Mouse (Mus musculus): ENCODE results near the gene Slc8b1. TPM values are rescaled to one million over a fixed set of nuclear protein-coding genes. Genes with fewer than 3 reads are reported as not detected.

Gene Slc8b1
- total RNA-seq, 1 experiment, result 20.5 TPM

DNA sequence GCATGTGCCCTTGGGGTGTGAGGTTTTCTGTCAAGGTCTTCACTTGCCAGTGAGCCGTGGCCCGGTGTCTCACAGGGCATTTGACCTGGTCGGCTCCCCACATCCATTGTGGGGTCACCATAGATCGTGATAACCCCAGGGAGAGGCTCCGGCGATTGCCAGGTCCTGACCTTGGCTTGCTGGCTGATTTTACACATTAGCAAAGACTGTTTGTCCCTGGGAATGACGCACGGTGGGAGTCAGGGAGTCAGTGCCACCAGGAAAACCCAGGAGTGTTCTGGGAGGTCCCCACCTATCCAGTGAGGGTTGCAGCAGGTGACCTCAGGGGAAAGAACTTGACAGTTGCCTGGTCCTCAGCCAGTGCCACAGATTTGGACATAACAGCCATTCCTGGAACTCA, 38.2 kb upstream of the Slc8b1 start, which contains the start of gene Sdsl:
TSS of gene Sdsl (minus strand) at position 41 of the 400 bp plus-strand sequence.
- H3K27ac ChIP-seq (ENCODE audit: insufficient read depth, low read depth, low read length, poor library complexity, severe bottlenecking), result no peak within 1 kb of the TSS
- H3K9me3 ChIP-seq (ENCODE audit: control insufficient read depth, insufficient read depth, low read depth, low read length), result no peaks in the 10 kb centered on the region
- TF ChIP-seq ZC3H11A (IDR thresholded peaks at IDR 0.05; ENCODE audit: borderline replicate concordance, low read depth, low read length) (no peak), ZNF384 (IDR thresholded peaks at IDR 0.05; ENCODE audit: low read depth, low read length) (no peak), HCFC1 (IDR thresholded peaks at IDR 0.05; ENCODE audit: borderline replicate concordance, insufficient read depth, low read length) (no peak), MAFK (IDR thresholded peaks at IDR 0.05; ENCODE audit: insufficient read depth, low read depth, low read length) (no peak), CHD2 (IDR thresholded peaks at IDR 0.05; ENCODE audit: low read depth, low read length) (no peak)

DNA sequence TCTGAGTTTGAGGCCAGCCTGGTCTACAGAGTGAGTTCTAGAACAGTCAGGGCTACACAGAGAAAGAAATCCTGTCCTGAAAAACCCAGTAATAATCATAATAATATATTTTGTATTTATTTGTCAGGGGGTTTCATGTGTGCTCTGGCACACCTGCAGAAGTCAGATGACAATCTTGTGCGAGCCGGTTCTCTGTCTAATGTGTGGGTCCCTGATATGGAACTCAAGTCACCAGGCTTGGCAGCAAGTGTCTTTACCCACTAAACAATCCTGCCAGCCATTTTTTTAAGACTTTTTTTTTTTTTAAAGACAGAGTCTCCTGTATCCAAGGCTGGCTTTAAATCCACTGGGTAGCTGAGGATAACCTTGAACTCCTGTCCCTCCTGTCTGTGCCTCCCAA, 37.6 kb upstream of the Slc8b1 start:
- H3K27ac ChIP-seq (ENCODE audit: insufficient read depth, low read depth, low read length, poor library complexity, severe bottlenecking), result no peak overlapping the region
- H3K36me3 ChIP-seq (ENCODE audit: control insufficient read depth, insufficient read depth, low read length, poor library complexity, severe bottlenecking), result no peaks in the 10 kb centered on the region
- H3K4me1 ChIP-seq (ENCODE audit: control insufficient read depth in 2 of 2, insufficient read depth in 2 of 2, low read length in 2 of 2, poor library complexity in 1 of 2), result peaks cover 0 to 2% of the 10 kb centered on the region in 2 experiments; a peak in 1 of 4 replicates
- H3K9me3 ChIP-seq (ENCODE audit: control insufficient read depth, insufficient read depth, low read depth, low read length), result no peaks in the 10 kb centered on the region
- no peak for TF ChIP-seq ZC3H11A (IDR thresholded peaks at IDR 0.05; ENCODE audit: borderline replicate concordance, low read depth, low read length)
- TF ChIP-seq CHD2 (IDR thresholded peaks at IDR 0.05; ENCODE audit: low read depth, low read length), result no peak
- TF ChIP-seq HCFC1 (IDR thresholded peaks at IDR 0.05; ENCODE audit: borderline replicate concordance, insufficient read depth, low read length), result no peak
- TF ChIP-seq ZNF384 (IDR thresholded peaks at IDR 0.05; ENCODE audit: low read depth, low read length), result no peak
- no peak for TF ChIP-seq MAFK (IDR thresholded peaks at IDR 0.05; ENCODE audit: insufficient read depth, low read depth, low read length)
- DNase-seq (ENCODE audit: low read depth, low spot score), result no peak
- in situ Hi-C loops (cut with MboI; ENCODE audit: low sequenced_read_pairs in 2 of 2, unreplicated experiment in 2 of 2), result no loop called here
- H3K4me3 ChIP-seq (ENCODE audit: insufficient read depth in 1 of 2, low read depth in 1 of 2, low read length in 2 of 2, poor library complexity in 1 of 2, severe bottlenecking in 1 of 2), result no peak overlapping the region
- no peak overlapping the region for H3K9ac ChIP-seq (ENCODE audit: insufficient read depth, low read depth, low read length, poor library complexity, severe bottlenecking)

More for the DNA sequence above, 38.2 kb upstream of the Slc8b1 start, which contains the start of gene Sdsl:
- H3K36me3 ChIP-seq (ENCODE audit: control insufficient read depth, insufficient read depth, low read length, poor library complexity, severe bottlenecking), result no peaks in the 10 kb centered on the region
- in situ Hi-C loops (cut with MboI; ENCODE audit: low sequenced_read_pairs in 2 of 2, unreplicated experiment in 2 of 2), result no loop called here
- no peak within 1 kb of the TSS for H3K4me3 ChIP-seq (ENCODE audit: insufficient read depth in 1 of 2, low read depth in 1 of 2, low read length in 2 of 2, poor library complexity in 1 of 2, severe bottlenecking in 1 of 2)
- no peak within 1 kb of the TSS for H3K9ac ChIP-seq (ENCODE audit: insufficient read depth, low read depth, low read length, poor library complexity, severe bottlenecking)
- no peak for DNase-seq (ENCODE audit: low read depth, low spot score)
- H3K4me1 ChIP-seq (ENCODE audit: control insufficient read depth in 2 of 2, insufficient read depth in 2 of 2, low read length in 2 of 2, poor library complexity in 1 of 2), result peaks cover 0 to 2% of the 10 kb centered on the region in 2 experiments; a peak in 1 of 4 replicates

DNA sequence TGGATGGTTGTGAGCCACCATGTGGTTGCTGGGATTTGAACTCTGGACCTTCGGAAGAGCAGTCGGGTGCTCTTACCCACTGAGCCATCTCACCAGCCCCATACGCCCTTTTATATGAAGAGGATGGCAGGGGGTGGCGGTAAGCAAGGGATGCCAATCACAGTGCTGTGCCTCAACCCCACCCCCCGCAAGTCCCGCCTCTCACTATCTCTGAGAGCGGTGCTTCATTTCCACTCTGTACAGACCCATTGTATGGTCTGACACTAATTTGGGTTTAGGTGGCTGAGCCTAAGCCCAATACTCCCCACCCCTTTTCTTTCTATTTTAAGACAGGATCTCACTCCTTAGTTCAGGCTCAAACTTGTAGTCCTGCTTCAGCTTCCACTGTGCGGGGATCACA, 35.1 kb upstream of the Slc8b1 start:
- H3K9me3 ChIP-seq (ENCODE audit: control insufficient read depth, insufficient read depth, low read depth, low read length), result no peaks in the 10 kb centered on the region
- H3K4me3 ChIP-seq (ENCODE audit: insufficient read depth in 1 of 2, low read depth in 1 of 2, low read length in 2 of 2, poor library complexity in 1 of 2, severe bottlenecking in 1 of 2), result no peak overlapping the region
- no peaks in the 10 kb centered on the region for H3K36me3 ChIP-seq (ENCODE audit: control insufficient read depth, insufficient read depth, low read length, poor library complexity, severe bottlenecking)
- H3K27ac ChIP-seq (ENCODE audit: insufficient read depth, low read depth, low read length, poor library complexity, severe bottlenecking), result no peak overlapping the region
- in situ Hi-C loops (cut with MboI; ENCODE audit: low sequenced_read_pairs in 2 of 2, unreplicated experiment in 2 of 2), result no loop called here
- TF ChIP-seq CHD2 (IDR thresholded peaks at IDR 0.05; ENCODE audit: low read depth, low read length) (no peak), HCFC1 (IDR thresholded peaks at IDR 0.05; ENCODE audit: borderline replicate concordance, insufficient read depth, low read length) (no peak), MAFK (IDR thresholded peaks at IDR 0.05; ENCODE audit: insufficient read depth, low read depth, low read length) (no peak), ZNF384 (IDR thresholded peaks at IDR 0.05; ENCODE audit: low read depth, low read length) (no peak), ZC3H11A (IDR thresholded peaks at IDR 0.05; ENCODE audit: borderline replicate concordance, low read depth, low read length) (no peak)
- no peak for DNase-seq (ENCODE audit: low read depth, low spot score)
- no peak overlapping the region for H3K9ac ChIP-seq (ENCODE audit: insufficient read depth, low read depth, low read length, poor library complexity, severe bottlenecking)
- H3K4me1 ChIP-seq (ENCODE audit: control insufficient read depth in 2 of 2, insufficient read depth in 2 of 2, low read length in 2 of 2, poor library complexity in 1 of 2), result peaks cover 2% of the 10 kb centered on the region in 2 experiments; a peak in 2 of 4 replicates

DNA sequence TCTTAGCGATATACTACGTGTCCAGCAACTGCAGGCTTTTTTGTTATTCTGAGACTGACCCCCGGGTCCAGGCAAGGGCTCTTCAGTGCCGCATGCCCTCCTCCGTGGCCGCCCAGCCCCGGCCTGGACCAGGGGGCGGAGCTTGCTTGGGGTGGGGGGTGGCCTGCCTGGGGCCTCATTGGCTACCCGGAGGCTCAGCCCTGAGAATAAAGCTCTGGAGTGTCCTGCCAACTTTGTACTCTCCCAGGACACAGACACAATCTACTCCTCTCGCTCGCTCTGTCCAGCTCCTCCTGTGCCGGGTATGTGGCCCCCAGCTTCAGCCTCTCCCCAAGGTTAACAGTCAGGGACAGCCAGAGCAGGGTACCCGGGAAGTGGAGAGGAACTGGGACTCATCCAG, 34.7 kb upstream of the Slc8b1 start, which contains the start of gene Sds:
TSS of gene Sds (plus strand) at position 231 of the 400 bp plus-strand sequence.
- Histone ChIP-seq H3K4me1 (ENCODE audit: control insufficient read depth in 2 of 2, insufficient read depth in 2 of 2, low read length in 2 of 2, poor library complexity in 1 of 2) (peaks cover 2% of the 10 kb centered on the region in 2 experiments; a peak in 2 of 4 replicates), H3K4me3 (ENCODE audit: insufficient read depth in 1 of 2, low read depth in 1 of 2, low read length in 2 of 2, poor library complexity in 1 of 2, severe bottlenecking in 1 of 2) (no peak within 1 kb of the TSS), H3K27ac (ENCODE audit: insufficient read depth, low read depth, low read length, poor library complexity, severe bottlenecking) (no peak within 1 kb of the TSS), H3K9me3 (ENCODE audit: control insufficient read depth, insufficient read depth, low read depth, low read length) (no peaks in the 10 kb centered on the region), H3K9ac (ENCODE audit: insufficient read depth, low read depth, low read length, poor library complexity, severe bottlenecking) (no peak within 1 kb of the TSS), H3K36me3 (ENCODE audit: control insufficient read depth, insufficient read depth, low read length, poor library complexity, severe bottlenecking) (no peaks in the 10 kb centered on the region)
- in situ Hi-C loops (cut with MboI; ENCODE audit: low sequenced_read_pairs in 2 of 2, unreplicated experiment in 2 of 2), result no loop called here
- TF ChIP-seq HCFC1 (IDR thresholded peaks at IDR 0.05; ENCODE audit: borderline replicate concordance, insufficient read depth, low read length) (no peak), MAFK (IDR thresholded peaks at IDR 0.05; ENCODE audit: insufficient read depth, low read depth, low read length) (no peak), ZC3H11A (IDR thresholded peaks at IDR 0.05; ENCODE audit: borderline replicate concordance, low read depth, low read length) (no peak), ZNF384 (IDR thresholded peaks at IDR 0.05; ENCODE audit: low read depth, low read length) (no peak), CHD2 (IDR thresholded peaks at IDR 0.05; ENCODE audit: low read depth, low read length) (no peak)
- DNase-seq (ENCODE audit: low read depth, low spot score), result no peak
